ENCODE assay signal across 1 mouse cellular context in genomic region chr11:70219873-70220272, GRCm38 (mm10).
TF ChIP-seq lines count a peak whose summit lies in the region.

No protein-coding gene starts in this region.

TF ChIP-seq in MEL, 35 proteins besides CTCF, POLR2A, EP300 and RAD21:
- TF ChIP-seq HCFC1 (IDR thresholded peaks at IDR 0.05; ENCODE audit: low read depth, low read length), result no peak
- no peak for TF ChIP-seq ELF1 (IDR thresholded peaks at IDR 0.05; ENCODE audit: low read depth, low read length)
- TF ChIP-seq CHD2 (IDR thresholded peaks at IDR 0.05; ENCODE audit: low read length), result no peak
- no peak for TF ChIP-seq GABPA (IDR thresholded peaks at IDR 0.05; ENCODE audit: low read depth, low read length)
- no peak for TF ChIP-seq ZC3H11A (IDR thresholded peaks at IDR 0.05; ENCODE audit: low read depth, low read length)
- no peak for TF ChIP-seq POLR2AphosphoS2 (IDR thresholded peaks at IDR 0.05; ENCODE audit: low read length)
- no peak for TF ChIP-seq MAZ (IDR thresholded peaks at IDR 0.05; ENCODE audit: low read depth, low read length)
- no peak for TF ChIP-seq JUND (IDR thresholded peaks at IDR 0.05; ENCODE audit: low read depth, low read length)
- no peak for TF ChIP-seq KAT2A (conservative IDR thresholded peaks at IDR 0.05; ENCODE audit: low read depth, low read length)
- no peak for TF ChIP-seq USF2 (IDR thresholded peaks at IDR 0.05; ENCODE audit: borderline replicate concordance in 1 of 2, insufficient read depth in 1 of 2, low read depth in 1 of 2, low read length in 2 of 2)
- TF ChIP-seq SIN3A (IDR thresholded peaks at IDR 0.05; ENCODE audit: low read length), result no peak
- no peak for TF ChIP-seq MEF2A (IDR thresholded peaks at IDR 0.05; ENCODE audit: extremely low read depth, insufficient replicate concordance, low read depth, low read length, poor library complexity, severe bottlenecking)
- no peak for TF ChIP-seq ZNF384 (IDR thresholded peaks at IDR 0.05; ENCODE audit: low read depth, low read length)
- TF ChIP-seq MAFK (IDR thresholded peaks at IDR 0.05; ENCODE audit: borderline replicate concordance, low read depth, low read length), result no peak
- TF ChIP-seq GATA1 (IDR thresholded peaks at IDR 0.05; ENCODE audit: low read depth, low read length), result no peak
- no peak for TF ChIP-seq NRF1 (IDR thresholded peaks at IDR 0.05; ENCODE audit: insufficient read depth, low read depth, low read length, poor library complexity, severe bottlenecking)
- no peak for TF ChIP-seq SMC3 (IDR thresholded peaks at IDR 0.05; ENCODE audit: low read depth, low read length)
- TF ChIP-seq BHLHE40 (IDR thresholded peaks at IDR 0.05; ENCODE audit: borderline replicate concordance, low read depth, low read length), result no peak
- TF ChIP-seq CHD1 (IDR thresholded peaks at IDR 0.05; ENCODE audit: low read depth, low read length), result no peak
TF ChIP-seq in MEL: peak in this region for 0.
